Mouse (Mus musculus) right cerebral cortex, postnatal 14 days (tissue): ENCODE measurements around the gene Grik4.
A peak's percentile ranks its signal among the peaks of the same experiment; 100 is the strongest.
"Not testable (repeated sequence)": the region's sequence is repeated elsewhere in the genome, so short reads cannot be mapped to it uniquely, and the experiment has no call there.

Experiments used
- DNase-seq: peaks from one replicate; pipeline ENCODE4 v3.0.0; 2022

The Grik4 gene

GRCm38 (mm10) chr9:42794006-42794405 lies 150.3 kb downstream of the Grik4 start:
- no peak for DNase-seq

- no peak for DNase-seq
These were observed 150.7 kb downstream of the Grik4 start for GRCm38 (mm10) chr9:42793581-42793980.

DNA sequence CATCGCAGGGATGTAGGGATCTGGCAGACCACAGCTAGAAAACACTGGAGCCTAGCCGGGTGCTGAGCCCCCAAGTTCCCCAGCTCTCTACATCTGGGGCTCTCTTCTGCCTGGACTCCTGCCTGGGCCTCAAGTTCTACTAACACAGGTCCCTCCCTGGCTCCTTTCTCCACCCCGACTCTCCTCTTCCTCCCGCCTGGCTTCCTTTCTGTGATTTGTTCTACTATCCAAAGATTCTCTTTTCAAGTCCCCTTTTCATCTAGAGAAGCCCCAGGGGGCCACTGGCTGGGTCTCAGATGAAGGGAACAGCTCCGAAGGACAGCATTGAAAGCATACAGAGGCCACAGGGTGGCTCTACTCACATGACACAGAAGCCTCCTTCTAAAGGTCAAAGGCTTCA lies 151.9 kb downstream of the Grik4 start:
- DNase-seq, result no peak

DNA sequence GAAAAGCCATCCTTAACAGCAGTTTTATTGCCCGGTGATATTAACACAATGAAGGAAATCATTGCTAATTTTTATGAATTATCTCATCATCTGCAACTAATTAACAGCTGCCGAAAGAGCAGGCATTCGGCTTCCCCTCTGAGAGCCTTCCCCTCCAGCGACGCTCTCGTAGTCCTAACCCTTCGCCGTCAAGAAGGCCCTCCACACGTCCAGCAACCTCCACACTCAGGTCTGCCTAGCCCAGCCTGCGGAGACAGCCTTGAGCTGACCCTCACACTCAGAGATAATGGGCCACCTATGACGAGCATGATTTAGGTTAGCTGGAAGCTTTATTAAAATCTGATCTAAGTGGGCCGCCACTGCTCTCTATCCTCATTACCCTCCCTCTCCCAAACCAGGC lies 152.5 kb downstream of the Grik4 start:
- DNase-seq, result no peak

- DNase-seq, result no peak
These were observed 152.9 kb downstream of the Grik4 start for GRCm38 (mm10) chr9:42791346-42791745.

DNA sequence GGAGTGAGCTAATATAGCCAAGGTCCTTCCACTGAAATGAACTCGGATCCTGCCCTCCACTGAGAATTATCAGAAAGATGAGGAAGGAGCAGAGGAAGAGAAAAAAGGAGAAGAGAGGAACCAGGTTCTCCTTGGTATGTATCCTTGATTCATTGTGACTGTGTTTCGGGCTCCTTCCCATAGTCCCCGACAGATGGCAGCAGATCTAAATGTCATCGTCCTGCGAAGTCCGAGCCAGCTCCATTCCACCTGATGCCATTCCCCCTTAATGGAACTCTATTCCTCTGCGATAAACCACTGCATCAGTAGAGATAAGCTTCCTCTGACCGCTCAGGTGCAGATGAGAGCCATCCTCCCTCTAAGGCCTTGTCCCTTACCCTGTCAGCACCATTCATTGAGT lies 155.8 kb downstream of the Grik4 start:
- DNase-seq, result peak; percentile 35

DNA sequence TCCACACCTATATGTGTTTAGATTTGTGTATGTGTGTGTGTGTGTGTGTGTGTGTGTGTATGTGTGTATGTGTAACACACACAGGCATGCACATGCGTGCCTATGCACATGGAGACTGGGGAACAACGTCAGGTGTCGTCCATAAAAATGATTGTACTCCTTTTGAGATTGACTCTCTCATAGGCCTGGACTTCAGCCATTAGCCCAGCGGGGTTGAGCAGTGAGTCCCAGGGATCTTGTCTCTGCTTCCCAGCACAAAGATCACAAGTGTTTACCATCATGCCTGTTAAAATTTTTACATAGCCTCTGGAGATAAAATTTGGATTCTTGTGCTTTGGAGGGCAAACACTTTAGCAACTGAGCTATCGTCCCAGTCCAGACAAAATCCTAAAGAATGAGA lies 157.4 kb downstream of the Grik4 start:
- DNase-seq, result no peak

- no peak for DNase-seq
These were observed 158.0 kb downstream of the Grik4 start for GRCm38 (mm10) chr9:42786286-42786685.

- no peak for DNase-seq
These were observed 159.0 kb downstream of the Grik4 start for GRCm38 (mm10) chr9:42785173-42785830.

DNA sequence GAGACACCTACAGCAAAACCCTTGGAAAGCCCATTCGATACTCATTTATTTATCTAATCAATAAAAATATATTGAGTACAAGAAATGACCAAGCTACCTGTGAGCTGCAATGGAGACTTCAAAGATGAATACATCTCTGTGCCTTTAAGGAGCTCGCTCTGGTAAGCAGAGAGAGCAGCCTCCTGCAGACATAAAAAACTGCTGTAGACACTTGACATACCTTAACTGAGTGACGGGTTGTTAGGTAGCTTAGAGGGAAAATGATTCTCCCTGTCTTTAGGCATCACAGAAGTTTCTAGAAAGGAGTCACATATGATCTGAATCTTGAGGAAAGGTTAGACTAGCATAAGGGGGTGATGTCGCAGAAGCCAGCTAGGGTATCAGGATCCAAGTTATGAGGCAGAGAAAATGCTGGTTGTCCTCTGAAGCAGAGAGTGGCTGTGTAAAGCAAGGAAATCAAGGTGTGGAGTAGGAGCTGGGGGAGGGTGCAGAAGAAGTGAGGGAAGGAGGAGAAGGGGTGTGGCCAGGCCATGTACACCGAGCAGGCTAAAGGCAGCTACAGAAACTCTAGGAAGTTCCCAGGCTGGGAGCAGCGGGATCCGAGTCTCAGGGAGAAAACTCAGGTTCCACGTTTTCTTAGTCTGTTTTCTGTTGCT lies 160.9 kb downstream of the Grik4 start:
- no peak for DNase-seq

DNA sequence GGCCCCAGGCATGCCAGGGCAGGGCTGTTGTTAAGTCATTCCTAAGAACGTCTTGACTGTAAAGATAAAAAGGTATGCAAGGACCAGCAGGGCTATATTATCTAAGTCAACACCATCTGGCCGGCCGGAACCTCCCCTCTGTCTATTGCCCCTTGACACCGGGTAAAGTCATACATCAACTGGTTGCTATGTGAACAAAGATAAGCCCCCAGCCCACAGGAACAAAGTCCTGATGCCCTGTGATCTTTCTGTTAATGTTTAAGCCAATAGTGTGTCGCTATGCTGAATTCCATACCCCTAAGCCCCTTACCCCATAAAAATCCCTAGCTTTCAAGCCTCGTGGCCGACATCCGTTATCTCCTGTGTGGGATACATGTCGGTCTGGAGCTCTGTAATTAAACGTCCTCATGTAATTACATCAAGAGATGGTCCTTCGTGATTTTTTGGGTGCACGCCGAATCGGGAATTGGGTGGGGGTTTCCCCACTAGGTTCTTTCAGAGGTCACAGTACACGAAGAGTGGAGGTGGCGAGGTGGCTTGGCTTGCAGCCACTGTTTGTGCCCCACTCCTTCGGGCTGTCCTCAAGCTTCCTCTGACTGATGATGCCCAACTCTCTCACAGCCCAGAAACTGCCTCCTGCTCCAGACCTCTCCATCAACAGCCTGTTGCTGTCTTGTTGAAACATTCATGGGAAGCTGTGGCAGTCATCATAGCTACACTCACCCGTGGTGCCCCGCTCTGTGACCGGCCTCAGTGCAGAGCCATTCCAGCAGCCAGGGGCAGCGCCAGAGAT lies 165.6 kb downstream of the Grik4 start:
- not testable (repeated sequence) for DNase-seq

DNA sequence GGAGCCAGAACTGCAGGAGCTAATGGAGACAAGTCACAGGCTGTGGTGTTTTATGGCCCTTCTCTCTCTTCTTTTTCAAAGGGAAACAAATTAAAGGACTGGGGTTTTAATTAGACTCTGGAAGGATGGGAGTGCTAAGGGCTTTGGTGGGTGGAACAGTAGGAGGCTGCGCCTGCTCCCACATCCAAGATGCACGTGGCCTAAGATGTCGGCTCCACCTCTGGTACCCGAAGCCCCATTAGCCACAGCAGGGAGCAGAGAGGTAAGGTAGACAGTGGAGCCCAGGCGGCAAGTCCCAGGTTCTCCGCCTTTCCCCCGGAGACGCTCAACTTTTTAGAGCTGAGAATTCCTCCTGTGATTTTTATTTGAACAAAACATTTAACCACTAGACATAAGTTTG lies 166.4 kb downstream of the Grik4 start:
- no peak for DNase-seq

DNA sequence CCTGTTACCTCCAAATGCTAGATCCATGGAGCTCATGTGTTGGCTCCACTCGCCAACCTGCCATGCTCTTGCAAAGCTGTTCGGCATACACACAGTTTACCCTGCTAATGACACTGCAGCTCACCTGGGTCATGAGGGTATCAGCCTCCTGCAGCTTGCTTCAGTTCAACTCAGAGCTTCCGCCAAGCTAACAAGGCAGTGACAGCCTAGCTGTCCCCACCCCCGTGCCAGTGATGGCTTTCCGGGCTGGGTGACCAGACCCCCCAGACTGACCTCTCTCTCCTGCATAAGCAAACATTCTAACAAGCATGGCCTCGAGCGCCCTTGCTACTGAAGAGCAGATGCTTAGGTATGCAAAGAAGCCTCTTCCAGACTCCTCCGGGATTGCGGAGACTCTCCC lies 167.5 kb downstream of the Grik4 start:
- DNase-seq, result no peak

DNA sequence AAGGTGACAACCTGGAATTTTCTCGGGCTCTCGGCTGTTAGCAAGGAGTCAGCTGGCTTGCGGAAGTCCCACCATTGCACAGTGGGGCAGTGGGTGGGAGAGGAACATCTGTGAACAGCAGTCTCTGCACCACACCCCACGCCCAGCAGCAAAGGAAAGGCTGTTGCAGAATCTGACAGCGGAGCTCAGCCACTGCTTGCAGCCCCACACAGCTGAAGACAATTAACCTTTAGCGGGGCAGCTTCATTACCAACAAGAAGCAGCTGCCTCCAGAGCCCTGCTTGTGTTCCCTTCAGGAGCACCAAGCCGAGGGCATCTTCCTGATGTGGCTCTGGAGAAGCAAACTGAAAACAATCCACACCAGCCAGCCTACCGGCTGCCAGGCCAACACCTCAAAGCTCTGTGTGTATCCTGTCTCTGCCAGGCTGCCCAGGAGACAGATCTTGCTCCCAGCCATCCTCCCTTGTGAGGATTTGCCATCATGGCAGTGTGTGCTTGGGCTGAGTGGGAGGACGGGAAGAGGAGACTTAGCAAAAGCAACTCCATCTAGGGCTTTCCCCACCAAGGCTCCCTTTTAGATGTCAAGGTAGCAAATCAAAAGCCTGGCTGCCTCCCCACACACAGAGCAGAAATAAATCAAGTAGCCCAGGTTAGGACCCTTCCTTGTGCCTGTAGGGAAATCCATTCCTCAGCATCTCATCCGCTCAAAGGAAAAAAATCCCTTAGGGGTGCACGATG lies 179.3 kb downstream of the Grik4 start:
- peak; percentile 16 for DNase-seq

DNA sequence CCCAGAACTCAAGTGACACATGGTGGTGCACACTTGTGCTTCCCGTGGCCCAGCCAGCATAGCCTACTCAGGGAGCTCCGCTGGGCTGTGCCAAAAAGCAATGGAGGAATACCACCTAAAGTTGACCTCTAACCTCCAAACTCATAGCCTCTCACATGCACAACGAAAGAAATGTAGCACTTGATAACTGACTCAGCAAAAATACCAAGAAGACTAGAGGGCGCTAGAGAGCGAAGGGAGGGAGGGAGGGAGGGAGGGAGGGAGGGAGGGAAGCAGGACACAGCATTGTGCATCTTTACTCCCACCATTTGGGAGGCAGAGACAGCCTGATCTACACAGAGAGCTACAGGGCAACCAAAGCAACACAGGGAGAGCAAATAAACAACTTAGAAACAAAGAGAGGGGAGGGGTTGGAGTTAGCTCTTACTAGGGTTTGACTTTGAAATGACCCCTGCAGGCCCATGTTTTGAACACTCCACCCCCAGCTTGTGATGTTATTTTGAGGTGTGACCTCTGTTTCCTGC lies 185.5 kb downstream of the Grik4 start:
- DNase-seq, result no peak

DNA sequence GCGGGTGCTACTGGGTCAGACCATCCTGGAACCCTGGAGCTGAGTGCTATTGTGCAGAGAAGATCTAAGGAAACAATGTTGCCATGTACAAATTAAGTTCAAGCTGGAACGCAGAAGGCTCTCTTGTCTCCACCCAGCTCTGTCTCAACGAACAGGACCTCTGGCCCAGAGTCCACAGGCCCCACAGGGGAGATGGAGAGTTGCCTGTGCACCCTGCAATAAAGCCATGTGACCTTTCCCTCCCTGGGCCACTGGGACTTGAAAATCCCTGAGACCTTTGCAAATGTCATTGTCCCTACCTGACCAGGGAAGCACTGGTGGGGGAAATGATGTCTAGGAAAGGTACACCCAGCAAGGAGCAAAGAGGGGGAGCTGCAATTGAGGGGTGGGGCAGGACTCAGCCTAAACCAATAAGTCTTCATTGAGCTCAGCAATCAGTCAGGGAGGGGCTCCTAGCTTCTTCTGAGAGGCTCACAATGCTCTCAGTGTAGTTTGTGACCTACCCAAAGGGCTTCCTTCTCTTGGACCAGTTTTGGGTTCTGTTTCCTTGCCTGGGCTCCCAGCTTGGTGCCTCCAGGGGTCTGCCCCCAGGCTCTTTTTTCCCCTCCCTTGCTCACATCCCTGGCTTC lies 187.2 kb downstream of the Grik4 start:
- no peak for DNase-seq

GRCm38 (mm10) chr9:42754699-42755098 lies 189.6 kb downstream of the Grik4 start:
- no peak for DNase-seq

- DNase-seq, result no peak
These were observed 193.1 kb downstream of the Grik4 start for GRCm38 (mm10) chr9:42751160-42751559.

DNA sequence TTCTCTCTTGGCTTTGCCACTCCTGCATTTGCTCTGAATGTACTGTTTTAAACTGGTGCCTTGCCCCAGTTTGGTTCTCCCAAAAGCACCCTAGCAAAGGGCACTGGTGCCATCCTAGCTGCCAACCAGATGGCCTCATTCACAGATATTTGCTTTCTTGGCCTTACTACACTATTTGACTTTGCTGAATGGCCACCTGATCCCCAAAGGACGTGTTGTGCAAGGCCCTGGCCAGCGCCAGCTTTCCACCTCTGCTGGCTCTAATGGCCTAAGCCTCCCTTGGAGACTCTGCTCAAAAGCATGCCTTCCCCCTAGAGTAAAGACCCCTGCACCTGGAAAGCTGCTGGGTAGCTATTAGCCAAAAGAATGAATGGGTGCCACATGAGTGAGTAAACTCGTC lies 194.1 kb downstream of the Grik4 start:
- DNase-seq, result no peak

GRCm38 (mm10) chr9:42745982-42746381 lies 198.3 kb downstream of the Grik4 start:
- DNase-seq, result no peak

- no peak for DNase-seq
These were observed 201.9 kb downstream of the Grik4 start for GRCm38 (mm10) chr9:42742385-42742784.

DNA sequence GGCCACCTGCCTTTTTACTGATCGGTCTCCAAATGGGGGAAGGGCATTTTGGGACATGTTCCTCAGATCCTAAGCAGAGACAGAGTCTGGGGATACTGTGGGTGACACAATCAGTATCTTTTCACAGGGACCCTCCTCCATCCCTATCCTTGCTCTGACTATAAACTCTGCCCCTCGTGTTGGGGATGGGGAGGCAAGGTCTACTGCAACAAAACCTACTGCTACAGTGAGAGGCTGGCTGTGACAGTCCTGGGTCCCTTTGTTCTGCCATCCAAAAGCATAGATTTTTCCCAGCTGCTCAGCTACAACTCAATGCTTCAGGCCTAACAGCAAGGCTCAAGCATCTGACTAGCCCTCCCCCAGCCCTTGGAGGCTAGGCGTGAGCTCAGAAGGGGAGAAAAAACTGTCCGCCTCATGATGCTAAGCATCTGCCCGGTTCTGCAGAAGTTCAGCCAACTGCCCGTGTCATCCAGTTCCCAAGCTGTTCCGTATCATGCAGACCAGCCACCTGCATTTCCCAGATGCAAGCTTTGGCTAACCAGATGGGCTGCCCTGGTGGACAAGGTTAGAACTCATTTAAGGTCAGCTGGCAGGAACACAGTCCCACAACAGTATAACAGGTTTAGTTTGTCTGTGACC lies 207.5 kb downstream of the Grik4 start:
- DNase-seq, result no peak
